Mouse (Mus musculus): ENCODE measurements around the gene Rassf4. TPM values are rescaled to one million over a fixed set of nuclear protein-coding genes. Genes with fewer than 3 reads are reported as not detected.

Rassf4 gene
- total RNA-seq, 2 experiments from 2014 or later: 2.2 to 2.8 TPM

GRCm38 (mm10) chr6:116672349-116672748 is 1.4 kb downstream of the Rassf4 start:
- no peak for DNase-seq (ENCODE audit: extremely low spot score in 1 of 2, low spot score in 1 of 2)

DNA sequence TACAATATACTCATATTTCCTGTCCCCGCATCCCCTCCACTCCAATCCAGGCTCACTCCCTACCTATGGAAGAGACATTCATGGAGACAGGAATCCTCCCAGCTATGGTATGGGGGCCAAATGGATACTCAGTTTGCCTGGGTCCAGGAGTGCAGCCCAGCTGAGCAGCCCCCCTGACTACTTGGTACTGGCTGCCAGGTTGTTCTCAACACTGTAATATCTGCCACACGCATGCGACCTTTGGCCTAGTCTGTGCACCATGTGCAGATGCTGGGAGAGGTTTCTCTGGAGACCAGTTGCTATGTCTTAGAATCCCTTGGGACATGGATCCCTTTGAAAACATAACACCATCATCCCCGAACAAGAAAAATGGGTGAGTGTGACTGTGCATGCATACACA is 2.0 kb downstream of the Rassf4 start:
- DNase-seq (ENCODE audit: extremely low spot score in 1 of 2, low spot score in 1 of 2): no peak

DNA sequence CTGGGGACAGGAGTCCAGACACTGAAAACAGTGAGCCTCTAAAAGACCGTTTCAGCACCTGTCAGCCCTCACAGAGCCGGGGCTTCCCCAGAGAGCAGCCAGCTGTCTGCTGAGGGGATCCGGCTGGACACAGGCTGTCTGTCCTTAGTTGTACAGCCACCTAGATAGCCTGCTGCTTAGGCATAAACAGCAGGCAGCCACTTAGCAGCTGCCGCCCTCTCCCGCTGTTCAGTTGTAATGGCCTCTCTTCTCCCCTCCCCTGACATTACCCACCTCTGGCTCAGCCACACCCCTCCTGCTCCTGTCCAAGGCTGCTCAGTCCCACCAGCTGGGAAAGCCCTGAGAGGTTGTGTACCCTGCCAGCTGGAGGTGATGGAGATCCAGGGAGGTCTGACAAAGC is 2.7 kb downstream of the Rassf4 start:
- DNase-seq (ENCODE audit: extremely low spot score in 1 of 2, low spot score in 1 of 2): no peak

DNA sequence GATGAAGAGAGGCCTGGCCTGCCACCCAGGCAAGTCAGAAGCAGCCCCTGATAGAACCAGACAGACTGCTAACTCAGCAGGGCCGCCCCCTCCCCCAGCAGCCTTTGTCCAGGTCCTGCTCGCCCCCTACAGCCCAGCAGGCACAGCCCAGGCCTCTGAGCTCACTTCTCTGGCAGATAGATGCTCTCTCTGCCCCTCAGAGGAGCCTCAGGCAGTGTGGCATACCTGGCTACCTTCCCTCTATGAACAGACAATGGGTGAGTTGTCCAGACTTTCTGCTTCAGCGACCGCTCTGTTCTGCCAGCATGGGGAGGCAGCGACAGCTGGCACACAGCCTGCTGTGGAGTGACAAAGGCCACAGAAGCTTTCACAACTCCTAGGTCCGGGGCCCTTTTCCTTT is 3.6 kb downstream of the Rassf4 start:
- DNase-seq (ENCODE audit: extremely low spot score in 1 of 2, low spot score in 1 of 2): no peak

- no peak for DNase-seq (ENCODE audit: extremely low spot score in 1 of 2, low spot score in 1 of 2)
Measured at GRCm38 (mm10) chr6:116668682-116669470, 4.9 kb downstream of the Rassf4 start.

GRCm38 (mm10) chr6:116667382-116667781 is 6.4 kb downstream of the Rassf4 start:
- DNase-seq (ENCODE audit: extremely low spot score in 1 of 2, low spot score in 1 of 2): no peak

GRCm38 (mm10) chr6:116666892-116667291 is 6.9 kb downstream of the Rassf4 start:
- no peak for DNase-seq (ENCODE audit: extremely low spot score in 1 of 2, low spot score in 1 of 2)

DNA sequence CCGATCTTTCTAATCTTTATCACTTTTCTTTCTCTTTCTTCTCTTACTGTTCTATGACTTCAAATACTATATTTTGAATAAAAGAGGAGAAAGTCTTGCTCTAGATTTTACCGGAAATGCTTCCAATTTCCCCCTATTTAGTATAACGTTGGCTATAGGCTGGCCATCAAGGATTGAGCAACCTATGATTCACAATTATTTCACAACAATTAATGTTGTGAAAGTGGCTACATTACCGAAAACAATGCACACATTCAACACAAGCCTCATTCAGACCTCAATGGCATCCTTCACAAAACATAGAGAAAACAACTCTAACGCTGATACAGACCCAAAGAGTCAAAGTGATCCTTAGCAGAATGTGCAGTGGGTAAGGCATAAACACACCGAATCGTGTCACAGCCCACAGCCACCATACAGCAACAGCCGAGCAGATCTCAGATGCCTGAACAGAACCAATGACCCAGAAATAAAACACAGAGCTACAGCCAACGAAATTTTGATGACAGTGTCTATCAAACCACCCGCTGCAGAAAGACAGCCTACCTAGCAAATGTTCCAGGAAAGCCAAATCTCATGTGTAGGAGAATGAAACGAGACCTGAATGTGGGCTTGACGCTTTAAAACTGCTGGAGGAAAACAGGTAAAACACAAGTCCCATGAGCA is 7.5 kb downstream of the Rassf4 start:
- DNase-seq (ENCODE audit: extremely low spot score in 1 of 2, low spot score in 1 of 2): no peak

DNA sequence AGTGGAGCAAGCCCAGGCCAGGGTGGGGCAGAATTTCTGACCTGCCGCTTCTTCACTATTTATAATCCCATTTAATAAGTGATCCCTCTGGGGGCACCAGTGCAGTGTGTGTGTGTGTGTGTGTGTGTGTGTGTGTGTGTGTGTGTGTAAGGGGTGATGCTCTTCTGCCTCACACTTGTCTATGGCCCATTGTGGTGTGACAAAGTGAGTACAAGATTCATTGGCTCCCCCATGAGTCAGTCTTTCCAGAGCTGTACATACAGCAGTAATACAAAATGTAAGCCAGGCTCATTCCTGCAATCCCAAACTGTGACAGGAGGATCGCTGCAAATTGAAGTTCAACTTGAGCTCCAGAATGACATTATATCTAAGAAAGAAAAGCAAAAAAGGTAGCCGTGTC is 8.9 kb downstream of the Rassf4 start:
- no peak for DNase-seq (ENCODE audit: extremely low spot score in 1 of 2, low spot score in 1 of 2)

DNA sequence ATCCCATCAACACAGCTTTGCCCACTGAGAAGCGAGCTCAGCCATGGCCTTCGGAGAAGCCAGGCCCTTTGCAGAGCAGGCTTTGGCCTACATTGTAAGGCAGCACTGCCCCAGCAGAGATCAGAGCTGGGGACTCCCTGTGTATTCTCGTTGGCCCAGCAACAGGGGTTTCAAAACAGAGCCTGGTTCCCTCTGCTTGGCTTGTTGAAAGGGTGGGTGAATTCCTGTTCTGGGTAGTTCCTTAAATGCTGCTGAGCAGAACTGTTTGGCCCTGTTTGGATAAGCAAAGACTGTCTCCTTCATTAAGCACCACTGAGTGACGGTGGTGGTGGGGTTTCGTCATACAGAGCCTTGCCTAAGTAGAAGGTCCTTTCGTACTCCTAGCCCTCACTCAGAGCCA is 9.7 kb downstream of the Rassf4 start:
- DNase-seq (ENCODE audit: extremely low spot score in 1 of 2, low spot score in 1 of 2): no peak

- DNase-seq (ENCODE audit: extremely low spot score in 1 of 2, low spot score in 1 of 2): no peak
Measured at GRCm38 (mm10) chr6:116663364-116663763, 10.4 kb downstream of the Rassf4 start.

- DNase-seq (ENCODE audit: extremely low spot score in 1 of 2, low spot score in 1 of 2): peak; percentile 33 to 78
Measured at GRCm38 (mm10) chr6:116653684-116654454, 19.9 kb downstream of the Rassf4 start.

GRCm38 (mm10) chr6:116653191-116653590 is 20.6 kb downstream of the Rassf4 start:
- no peak for DNase-seq (ENCODE audit: extremely low spot score in 1 of 2, low spot score in 1 of 2)

DNA sequence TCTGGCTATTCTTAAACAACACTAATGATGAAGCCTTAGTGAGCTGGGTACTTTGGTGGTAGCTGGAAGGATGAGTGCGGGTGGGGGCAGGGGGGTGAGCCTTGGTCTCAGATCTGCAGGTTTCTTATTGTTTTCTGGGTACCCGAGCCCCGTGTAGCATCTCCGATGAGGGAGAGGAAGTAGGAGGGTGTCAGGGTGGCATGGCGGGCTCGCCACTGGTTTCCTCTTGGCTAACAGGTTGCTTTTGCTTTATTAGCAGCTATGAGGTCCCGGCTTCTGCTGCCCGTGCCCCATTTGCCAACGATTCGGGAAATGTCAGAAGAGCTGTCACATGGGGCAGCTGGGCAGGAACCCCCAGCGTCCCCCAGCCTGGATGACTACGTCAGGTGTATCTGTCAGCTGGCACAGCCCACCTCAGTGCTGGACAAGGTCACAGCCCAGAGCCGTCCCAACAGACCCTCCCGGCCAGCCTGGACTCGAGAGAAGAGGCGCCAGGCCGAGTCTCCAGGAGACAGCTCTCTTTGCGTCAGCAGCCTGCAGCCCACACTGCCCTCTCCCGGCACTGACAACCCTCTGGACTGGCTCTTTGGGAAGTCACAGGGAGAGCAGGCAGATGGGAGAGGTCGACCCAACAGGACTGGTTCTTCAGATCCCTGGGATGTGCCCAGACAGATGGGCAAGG is 22.2 kb downstream of the Rassf4 start:
- DNase-seq (ENCODE audit: extremely low spot score in 1 of 2, low spot score in 1 of 2): no peak

DNA sequence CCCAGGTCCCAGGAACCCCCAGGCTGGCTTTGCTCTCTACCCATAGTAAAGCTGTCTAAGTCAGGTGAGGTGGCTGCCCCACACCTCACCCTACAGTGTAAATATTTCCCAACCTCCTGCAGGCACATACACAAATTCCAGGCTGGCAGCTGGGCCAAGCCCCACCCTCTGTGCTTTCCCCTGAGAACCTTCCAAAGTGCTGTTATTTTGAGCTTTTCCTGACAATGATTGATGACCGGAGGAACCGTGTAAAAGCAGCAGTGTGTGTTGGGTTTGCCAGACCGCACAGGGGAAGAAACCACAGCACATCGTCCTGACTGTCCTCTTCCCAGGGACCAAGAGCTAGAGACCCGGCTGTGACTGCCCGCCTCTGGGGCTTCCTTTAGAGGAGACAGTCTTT is 23.3 kb downstream of the Rassf4 start, which contains the start of gene Depp1:
Gene Depp1, plus strand, starts transcription at position 204 of the 400 bp plus-strand sequence.
- no peak for DNase-seq (ENCODE audit: extremely low spot score in 1 of 2, low spot score in 1 of 2)

- no peak for DNase-seq (ENCODE audit: extremely low spot score in 1 of 2, low spot score in 1 of 2)
Measured at GRCm38 (mm10) chr6:116649811-116650210, 23.9 kb downstream of the Rassf4 start.

DNA sequence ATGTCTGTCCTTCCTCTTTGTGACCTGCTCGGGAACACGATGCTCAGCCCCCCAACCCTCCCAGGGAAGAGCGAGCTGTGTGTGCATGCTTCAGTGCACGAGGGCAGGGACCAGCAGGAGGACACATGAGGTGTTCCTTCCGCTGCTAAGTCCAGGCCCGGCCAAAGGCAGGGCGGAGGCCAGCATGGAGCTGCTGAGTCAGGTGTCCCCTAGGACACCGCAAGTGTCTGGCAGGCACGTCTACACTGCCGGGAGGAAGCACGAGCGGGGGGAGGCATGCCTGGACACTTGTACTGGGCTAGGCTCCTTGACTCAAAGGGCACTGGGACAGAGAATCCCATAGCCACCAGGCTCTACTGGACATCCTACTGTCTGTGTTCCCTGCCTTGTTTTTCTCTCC is 26.0 kb downstream of the Rassf4 start:
- DNase-seq (ENCODE audit: extremely low spot score in 1 of 2, low spot score in 1 of 2): no peak

- DNase-seq (ENCODE audit: extremely low spot score in 1 of 2, low spot score in 1 of 2): no peak
Measured at GRCm38 (mm10) chr6:116644335-116644734, 29.4 kb downstream of the Rassf4 start.

- DNase-seq (ENCODE audit: extremely low spot score in 1 of 2, low spot score in 1 of 2): no peak
Measured at GRCm38 (mm10) chr6:116643881-116644280, 29.9 kb downstream of the Rassf4 start.

GRCm38 (mm10) chr6:116642942-116643341 is 30.8 kb downstream of the Rassf4 start:
- no peak for DNase-seq (ENCODE audit: extremely low spot score in 1 of 2, low spot score in 1 of 2)

DNA sequence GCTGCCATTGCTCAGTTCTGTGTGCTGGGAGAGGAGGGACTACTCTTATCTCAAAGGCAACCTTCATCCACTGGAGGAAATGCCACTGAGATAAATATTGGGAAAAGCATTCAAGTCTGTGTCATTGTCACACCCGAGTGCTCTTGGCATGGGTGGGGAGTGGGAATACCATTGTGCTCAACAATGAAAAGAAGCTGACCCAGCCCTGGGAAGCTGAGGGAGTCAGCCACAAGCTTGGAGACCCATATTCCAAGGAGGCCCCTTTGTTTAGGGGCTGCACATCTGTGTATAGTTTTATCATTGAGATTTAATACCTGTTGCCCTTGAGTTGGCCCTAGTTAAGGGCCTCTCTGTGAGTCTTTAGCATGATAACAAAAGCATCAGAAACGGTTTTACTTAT is 34.1 kb downstream of the Rassf4 start:
- no peak for DNase-seq (ENCODE audit: extremely low spot score in 1 of 2, low spot score in 1 of 2)

Data from layer of hippocampus, postnatal 25 days (tissue).